ENCODE assay signal across 8 mouse cellular contexts in genomic region chr5:138186950-138187638, GRCm38 (mm10). TPM values are rescaled to one million over a fixed set of nuclear protein-coding genes. Genes with fewer than 3 reads are reported as not detected.
A peak's percentile ranks its signal among the peaks of the same experiment; 100 is the strongest.
DNase-seq lines count a peak whose midpoint lies in the region; ATAC-seq and TF ChIP-seq lines count a peak whose summit lies in the region.

Taf6 (minus strand) TSS chr5:138187451.
Cnpy4 (plus strand) TSS chr5:138187485.

- peak within 1 kb of the TSS; percentile 90 for H3K4me2 ChIP-seq in forebrain, embryonic 16.5 days (ENCODE audit: low read length)
- peak within 1 kb of the TSS; percentile 86 for H3K4me2 ChIP-seq in neural tube, embryonic 15.5 days

- H3K27me3 ChIP-seq in G1E (ENCODE audit: insufficient read depth, low read length): no peaks in the 10 kb centered on the region
- H3K27me3 ChIP-seq in forebrain, embryonic 16.5 days (replicated peaks; ENCODE audit: control insufficient read depth, insufficient read depth, low read length): no peaks in the 10 kb centered on the region
- no peaks in the 10 kb centered on the region for H3K27me3 ChIP-seq in neural tube, embryonic 15.5 days (replicated peaks)

- peak within 1 kb of the TSS; percentile 84 for H3K9ac ChIP-seq in forebrain, embryonic 16.5 days (replicated peaks; ENCODE audit: low read depth, low read length)
- peak within 1 kb of the TSS; percentile 81 for H3K9ac ChIP-seq in neural tube, embryonic 15.5 days (replicated peaks)

- TF ChIP-seq POLR2A in lung, adult 2 months (IDR thresholded peaks at IDR 0.05; ENCODE audit: borderline replicate concordance, extremely low read depth, low read depth, low read length): peak; percentile 94

- whole genome bisulfite sequencing in forebrain, embryonic 16.5 days: under 1% methylated on average over 31 of the region's 31 CpGs
- WGBS in lung, adult 2 months: under 1% methylated on average over 31 of the region's 31 CpGs
- whole genome bisulfite sequencing in neural tube, embryonic 15.5 days: under 1% methylated on average over 31 of the region's 31 CpGs

- TF ChIP-seq CTCF in G1E (IDR thresholded peaks at IDR 0.05; ENCODE audit: low read depth, low read length): no peak
- no peak for TF ChIP-seq CTCF in lung, adult 2 months (IDR thresholded peaks at IDR 0.05; ENCODE audit: insufficient read depth, low read length)

- peak within 1 kb of the TSS; percentile 87 for H3K4me3 ChIP-seq in G1E (ENCODE audit: low read depth, low read length)
- peak within 1 kb of the TSS; percentile 68 for H3K4me3 ChIP-seq in forebrain, embryonic 16.5 days (replicated peaks; ENCODE audit: low read length)
- H3K4me3 ChIP-seq in lung, adult 2 months (replicated peaks; ENCODE audit: extremely low read depth, low read depth, low read length): peak within 1 kb of the TSS; percentile 100
- peak within 1 kb of the TSS; percentile 82 for H3K4me3 ChIP-seq in neural tube, embryonic 15.5 days (replicated peaks)

- no peaks in the 10 kb centered on the region for H3K9me3 ChIP-seq in G1E (replicated peaks)
- no peaks in the 10 kb centered on the region for H3K9me3 ChIP-seq in forebrain, embryonic 16.5 days (ENCODE audit: control insufficient read depth, low read length)
- no peaks in the 10 kb centered on the region for H3K9me3 ChIP-seq in neural tube, embryonic 15.5 days (replicated peaks)

- DNase-seq in G1E (ENCODE audit: low spot score): peak; percentile 75
- DNase-seq in cerebellum, adult 18-20 months: peak; percentile 82 to 86
- peak; percentile 83 to 87 for DNase-seq in heart, postnatal 36 days
- peak; percentile 74 to 86 for DNase-seq in layer of hippocampus, adult 18-20 months (ENCODE audit: low spot score in 2 of 2)
- peak; percentile 81 for DNase-seq in lung, adult 2 months
- DNase-seq in testis, postnatal 10 days (ENCODE audit: low spot score): peak; percentile 91

- peaks cover 27% of the 10 kb centered on the region for H3K4me1 ChIP-seq in G1E (ENCODE audit: insufficient read depth, low read depth, low read length)
- peaks cover 14% of the 10 kb centered on the region for H3K4me1 ChIP-seq in forebrain, embryonic 16.5 days (replicated peaks; ENCODE audit: control insufficient read depth, insufficient read depth, low read length)
- H3K4me1 ChIP-seq in lung, adult 2 months (ENCODE audit: control insufficient read depth, insufficient read depth, low read length): 0 out of 2 replicates have a peak, but pooled peaks cover 2% of the 10 kb centered on the region
- peaks cover 21% of the 10 kb centered on the region for H3K4me1 ChIP-seq in neural tube, embryonic 15.5 days

- peak; percentile 76 for ATAC-seq in G1E (ENCODE audit: extremely low read depth, insufficient number of reproducible peaks, low FRiP score, poor library complexity, severe bottlenecking)
- peak; percentile 87 for ATAC-seq in forebrain, embryonic 16.5 days
- ATAC-seq in neural tube, embryonic 15.5 days (ENCODE audit: low FRiP score): peak; percentile 84

- H3K36me3 ChIP-seq in G1E (replicated peaks): peaks cover 64% of the 10 kb centered on the region
- peaks cover 9% of the 10 kb centered on the region for H3K36me3 ChIP-seq in forebrain, embryonic 16.5 days (ENCODE audit: control insufficient read depth, insufficient read depth)
- H3K36me3 ChIP-seq in neural tube, embryonic 15.5 days: peaks cover 32% of the 10 kb centered on the region

- H3K27ac ChIP-seq in forebrain, embryonic 16.5 days (ENCODE audit: low read length): peak within 1 kb of the TSS; percentile 78
- peak within 1 kb of the TSS; percentile 86 for H3K27ac ChIP-seq in neural tube, embryonic 15.5 days (replicated peaks)

- intact Hi-C loops in heart, postnatal 36 days (cut with DNase I): loop anchor here (2.0 kb wide), 2 partner anchors 14 to 26 kb away; partner anchors contain the start of genes Ap4m1, Cops6 and Mcm7

RNA-seq across cellular contexts. Expression of gene Taf6, which starts in this region (rescaled TPM):
- total RNA-seq in G1E (2014; fragmentation: Nextera tagmentation): 69.4 and 73.0 TPM in 2 replicates
- 45.7 and 48.8 TPM in 2 replicates for total RNA-seq in G1E (2017)
- 33.2 and 34.8 TPM in 2 replicates for polyA plus RNA-seq in G1E (2012)
- 83.2 and 87.6 TPM in 2 replicates for polyA plus RNA-seq in forebrain, embryonic 16.5 days (2015; fragmentation: Nextera tagmentation; extraction: Ambion mirVana)
- total RNA-seq in heart, postnatal 36 days (2021): 10 to 100 TPM; 32.8 to 33.5 TPM
- total RNA-seq in layer of hippocampus, adult 18-20 months (2021): 10 to 100 TPM; 42.0 to 43.7 TPM
- 48.4 and 52.6 TPM in 2 replicates for polyA plus RNA-seq in lung, adult 2 months (2012; rRNA removed)
- 62.5 and 70.0 TPM in 2 replicates for polyA plus RNA-seq in neural tube, embryonic 15.5 days (2015; fragmentation: Nextera tagmentation; extraction: Ambion mirVana)

RNA-seq across cellular contexts. Expression of gene Cnpy4, which starts in this region (rescaled TPM):
- total RNA-seq in G1E (2014; fragmentation: Nextera tagmentation) (10.7 and 20.2 TPM in 2 replicates), G1E (2017) (31.1 and 31.5 TPM in 2 replicates)
- polyA plus RNA-seq in G1E (2012): 1.0 and 1.3 TPM in 2 replicates
- polyA plus RNA-seq in forebrain, embryonic 16.5 days (2015; fragmentation: Nextera tagmentation; extraction: Ambion mirVana): 39.8 and 40.8 TPM in 2 replicates
- total RNA-seq in heart, postnatal 36 days (2021): 1 to 10 TPM; 6.4 to 7.2 TPM
- 10 to 100 TPM; 14.6 to 15.3 TPM for total RNA-seq in layer of hippocampus, adult 18-20 months (2021)
- polyA plus RNA-seq in lung, adult 2 months (2012; rRNA removed): 3.6 and 8.6 TPM in 2 replicates
- 26.2 and 31.7 TPM in 2 replicates for polyA plus RNA-seq in neural tube, embryonic 15.5 days (2015; fragmentation: Nextera tagmentation; extraction: Ambion mirVana)

Comparison
In these comparisons a context has a peak if more than half of its experiments do, and no peak if none do; other contexts are left out.
1. Peak in every context shown above with its lines: DNase-seq, ATAC-seq, H3K4me3 ChIP-seq and H3K27ac ChIP-seq.